Mouse (Mus musculus) activated CD4-positive, CD25-positive, alpha-beta regulatory T cell (primary cell): Measurements from ENCODE around the gene Dennd1b. TPM values are rescaled to one million over a fixed set of nuclear protein-coding genes. Genes with fewer than 3 reads are reported as not detected.

Experiments
- polyA plus RNA-seq, 2 experiments: library from polyadenylated mRNA; unstranded; fragments of 100-300 nt; shearing (Covaris generic); gene quantifications; one replicate each; pipeline ENCODE4 v1.2.1; 2017

The Dennd1b gene
- polyA plus RNA-seq: 10 to 100 TPM; 43.9 to 49.1 TPM

DNA sequence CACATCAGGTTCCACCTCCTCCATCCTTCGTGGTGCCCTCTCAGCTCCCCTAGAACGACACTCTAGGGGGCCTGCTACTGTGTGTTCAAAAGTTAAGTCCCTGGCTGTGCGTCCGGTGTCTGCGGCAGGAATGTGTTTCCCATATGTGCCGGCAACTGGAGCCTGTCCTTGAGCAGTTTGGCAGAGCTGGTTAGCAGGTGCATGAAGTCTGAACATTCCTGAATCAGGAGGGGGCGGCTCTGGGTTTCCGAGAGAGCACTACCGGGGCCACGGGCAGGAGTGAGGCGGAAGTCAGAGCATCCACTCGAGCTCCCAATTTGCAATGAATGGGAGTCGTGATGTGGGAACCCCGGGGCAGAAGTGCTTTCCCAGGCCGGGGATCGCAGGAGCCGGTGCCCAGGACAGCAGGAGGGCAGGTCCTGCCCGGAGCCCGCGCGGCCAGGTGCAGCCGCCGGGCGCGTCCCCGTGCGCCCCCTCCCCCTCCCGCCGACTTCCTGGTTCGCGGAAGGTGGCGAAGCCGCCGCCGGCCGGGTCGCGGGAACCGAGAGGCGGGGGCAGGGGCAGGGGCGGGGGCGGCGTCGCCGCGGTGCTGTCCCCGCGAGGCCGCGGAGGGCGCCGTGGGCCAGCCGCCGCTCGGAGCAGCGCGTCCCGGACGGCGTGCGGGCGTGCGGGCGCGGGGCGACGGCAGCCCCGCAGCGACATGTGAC is at the start of gene Dennd1b:
Gene Dennd1b, plus strand, starts transcription at position 275 of the 707 bp plus-strand sequence.

Other genes starting within 250 kb of the Dennd1b start
- under 1 TPM; 0.26 to 0.36 TPM for gene Lhx9, start 114.9 kb upstream of the Dennd1b start, polyA plus RNA-seq
- 10 to 100 TPM; 15.0 to 29.2 TPM for gene 2310009B15Rik, start 106.6 kb upstream of the Dennd1b start, polyA plus RNA-seq